Mouse (Mus musculus): ENCODE measurements at regions not wholly inside any gene's neighbourhood (a gene's known extent, or its start where the extent isn't known, plus 50 kb on each side); places are given as distances from the start of the nearest gene placed in this dataset.

DNA sequence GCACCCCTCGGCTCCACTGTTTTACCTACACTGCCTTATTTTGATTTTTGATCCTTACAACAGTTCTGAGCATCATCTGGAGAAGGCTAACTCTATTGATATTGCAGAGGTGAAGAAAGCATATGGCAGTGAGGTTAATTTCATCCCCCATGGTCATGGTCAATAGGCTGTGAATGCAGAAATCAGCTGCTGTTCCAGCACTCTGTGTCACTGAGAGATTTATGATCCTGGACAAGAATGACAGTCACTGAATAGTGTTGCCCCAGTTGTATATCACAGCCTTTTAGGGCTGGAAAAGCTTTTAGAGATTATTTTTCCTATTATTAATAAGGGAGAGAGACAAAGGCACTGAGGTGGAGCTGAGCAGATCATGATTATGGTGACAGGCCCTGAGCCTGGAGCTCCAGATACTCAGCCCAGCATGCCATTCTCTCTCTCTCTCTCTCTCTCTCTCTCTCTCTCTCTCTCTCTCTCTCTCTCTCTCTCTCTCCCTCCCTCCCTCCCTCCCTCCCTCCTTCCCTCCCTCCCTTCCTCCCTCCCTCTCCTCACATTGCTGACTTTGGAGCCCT is 128.5 kb upstream of the Arhgap20 start:
- TF ChIP-seq POLR2A (IDR thresholded peaks at IDR 0.05; ENCODE audit: borderline replicate concordance, extremely low read depth, insufficient read depth, insufficient read length, poor library complexity, severe bottlenecking) (no peak), CTCF (IDR thresholded peaks at IDR 0.05; ENCODE audit: borderline replicate concordance, extremely low read depth, insufficient read depth, insufficient read length) (no peak)
- peak; percentile 35 for DNase-seq (ENCODE audit: low read depth)

DNA sequence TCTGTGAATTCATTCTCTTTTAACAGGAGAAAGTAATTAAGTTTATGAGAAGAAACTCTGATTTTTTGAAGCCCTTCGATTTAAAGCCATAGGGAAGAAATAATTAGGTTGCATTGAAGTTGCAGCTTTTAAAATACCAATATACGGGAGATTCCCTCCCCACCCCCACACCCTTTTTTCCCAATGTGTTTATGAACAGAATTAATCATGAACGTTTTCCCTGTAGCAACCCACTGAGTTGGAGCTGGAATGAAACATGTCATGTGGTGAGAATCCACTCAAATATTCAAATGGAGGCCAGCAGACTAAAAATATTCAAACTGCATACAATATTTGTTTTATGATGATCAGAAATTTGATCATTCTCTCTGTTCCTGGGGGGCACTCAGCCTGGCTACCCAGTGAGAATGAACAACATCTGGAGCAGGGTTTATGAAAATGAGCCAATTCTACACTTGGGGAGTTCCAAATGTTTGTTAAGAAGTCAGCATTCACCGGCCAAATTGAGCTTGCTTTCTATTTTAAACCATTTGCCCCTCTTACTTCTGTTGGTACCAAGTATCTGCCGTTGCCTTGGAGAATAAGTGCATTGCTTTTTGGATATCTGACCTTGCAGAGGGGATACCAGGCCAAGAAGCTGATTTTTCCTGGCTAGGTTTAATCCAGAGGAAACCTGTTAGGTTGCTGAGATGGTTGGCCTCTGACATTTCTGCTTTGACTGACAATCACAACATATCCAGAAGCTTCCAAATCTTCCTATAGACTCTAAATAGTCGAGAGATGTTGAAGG is 127.8 kb upstream of the Arhgap20 start:
- TF ChIP-seq CTCF (IDR thresholded peaks at IDR 0.05; ENCODE audit: borderline replicate concordance, extremely low read depth, insufficient read depth, insufficient read length) (no peak), POLR2A (IDR thresholded peaks at IDR 0.05; ENCODE audit: borderline replicate concordance, extremely low read depth, insufficient read depth, insufficient read length, poor library complexity, severe bottlenecking) (no peak)
- peak; percentile 66 for DNase-seq (ENCODE audit: low read depth)

DNA sequence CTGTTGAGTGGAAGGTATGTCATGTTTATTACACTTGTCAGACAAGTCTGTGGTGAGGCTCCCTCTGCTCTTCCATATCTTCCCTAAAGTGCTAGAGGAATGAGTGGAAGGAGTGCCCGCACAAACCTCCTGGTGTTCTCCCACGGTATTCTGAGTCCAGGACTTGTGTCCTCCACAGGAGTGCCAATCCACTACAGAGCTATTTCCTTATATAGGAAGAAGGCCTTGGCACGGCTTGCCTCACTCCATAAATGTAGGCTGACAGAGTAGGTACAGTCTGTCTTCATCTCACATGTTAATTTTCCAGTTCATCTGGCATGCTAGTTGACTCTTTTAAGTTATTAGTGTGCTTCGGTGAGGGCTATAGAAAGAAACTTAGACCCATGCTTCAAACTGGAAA is 123.4 kb upstream of the Arhgap20 start:
- TF ChIP-seq CTCF (IDR thresholded peaks at IDR 0.05; ENCODE audit: borderline replicate concordance, extremely low read depth, insufficient read depth, insufficient read length): no peak
- TF ChIP-seq POLR2A (IDR thresholded peaks at IDR 0.05; ENCODE audit: borderline replicate concordance, extremely low read depth, insufficient read depth, insufficient read length, poor library complexity, severe bottlenecking): no peak
- no peak for DNase-seq (ENCODE audit: low read depth)

DNA sequence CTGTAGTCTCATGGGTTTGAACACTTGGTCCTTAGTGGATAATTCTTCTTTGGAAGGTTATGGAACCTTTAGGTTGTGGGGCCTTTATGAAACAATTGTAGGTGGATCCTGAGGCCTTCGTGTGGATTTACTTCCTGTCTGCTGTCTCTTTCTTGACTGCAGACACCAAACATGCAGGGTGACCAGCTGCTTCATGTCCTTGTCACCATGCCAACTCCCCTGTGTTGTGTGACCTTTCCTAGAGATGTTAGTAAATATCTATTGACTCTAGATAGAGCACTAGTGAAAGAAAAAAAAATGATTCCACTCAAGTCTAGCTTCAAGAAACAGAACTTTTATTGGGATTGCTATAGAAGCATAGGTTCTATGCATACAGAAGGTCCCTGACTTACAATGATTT is 119.7 kb upstream of the Arhgap20 start:
- no peak for TF ChIP-seq POLR2A (IDR thresholded peaks at IDR 0.05; ENCODE audit: borderline replicate concordance, extremely low read depth, insufficient read depth, insufficient read length, poor library complexity, severe bottlenecking)
- TF ChIP-seq CTCF (IDR thresholded peaks at IDR 0.05; ENCODE audit: borderline replicate concordance, extremely low read depth, insufficient read depth, insufficient read length): no peak
- DNase-seq (ENCODE audit: low read depth): no peak

DNA sequence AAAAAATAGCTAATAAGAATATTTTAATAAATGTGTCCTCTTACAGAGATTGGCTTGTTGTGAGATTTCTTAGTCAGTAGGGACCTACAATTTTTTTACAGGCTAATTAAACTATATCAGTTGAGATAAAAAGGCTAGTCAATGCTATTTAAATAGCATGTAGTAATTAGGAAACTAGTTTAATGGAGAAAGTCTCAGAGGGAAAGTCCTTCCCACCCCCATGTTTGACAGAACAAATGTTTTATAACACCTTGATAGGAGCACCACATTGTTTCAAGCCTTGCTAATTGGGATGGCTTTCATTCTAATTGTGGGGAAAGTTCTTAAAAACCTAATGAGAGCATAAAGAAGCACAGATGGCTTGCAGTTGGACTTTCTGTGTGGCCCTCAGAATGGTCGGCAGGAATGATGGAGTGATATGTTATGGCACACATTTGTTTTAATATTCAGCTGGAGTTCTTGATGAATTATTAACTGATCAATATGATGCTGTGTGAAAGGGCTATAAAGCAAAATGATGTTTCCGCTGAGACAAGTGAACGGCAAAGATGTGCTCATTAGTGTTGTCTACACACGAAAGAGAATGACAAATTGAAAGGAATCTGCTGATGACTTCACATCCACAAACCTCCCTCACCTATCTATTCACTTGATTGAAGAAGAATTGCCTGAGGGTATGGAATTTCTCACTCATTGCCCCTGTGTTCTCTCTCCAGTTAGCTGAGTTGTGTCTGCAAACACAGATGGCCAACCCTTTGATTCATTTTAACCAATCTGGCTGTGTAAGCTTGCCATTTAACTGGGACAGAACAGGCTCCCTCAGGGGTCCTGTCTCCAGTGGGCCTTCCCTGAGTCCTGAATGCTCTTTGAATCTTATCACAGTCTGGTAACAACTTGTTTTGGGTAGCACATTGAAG is 111.5 kb upstream of the Arhgap20 start:
- no peak for TF ChIP-seq POLR2A (IDR thresholded peaks at IDR 0.05; ENCODE audit: borderline replicate concordance, extremely low read depth, insufficient read depth, insufficient read length, poor library complexity, severe bottlenecking)
- no peak for TF ChIP-seq CTCF (IDR thresholded peaks at IDR 0.05; ENCODE audit: borderline replicate concordance, extremely low read depth, insufficient read depth, insufficient read length)
- peak; percentile 82 for DNase-seq (ENCODE audit: low read depth)

DNA sequence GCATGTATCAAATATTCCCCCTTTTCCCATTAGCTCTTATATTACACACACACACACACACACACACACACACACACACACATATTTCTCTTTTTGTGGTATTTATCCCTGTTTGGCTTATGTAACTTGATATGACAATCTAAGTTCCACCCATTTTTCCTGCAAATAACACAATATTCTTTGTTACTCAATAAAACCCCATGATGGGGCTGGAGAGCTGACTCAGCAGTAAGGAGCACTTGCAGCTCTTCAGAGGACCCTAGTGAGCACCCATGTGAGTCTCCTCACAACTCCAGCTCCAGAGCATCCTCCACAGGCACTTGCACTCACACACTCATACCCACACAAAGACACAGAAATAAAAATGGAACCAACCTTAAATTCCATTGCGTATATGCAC is 110.5 kb upstream of the Arhgap20 start:
- no peak for DNase-seq (ENCODE audit: low read depth)
- no peak for TF ChIP-seq POLR2A (IDR thresholded peaks at IDR 0.05; ENCODE audit: borderline replicate concordance, extremely low read depth, insufficient read depth, insufficient read length, poor library complexity, severe bottlenecking)
- TF ChIP-seq CTCF (IDR thresholded peaks at IDR 0.05; ENCODE audit: borderline replicate concordance, extremely low read depth, insufficient read depth, insufficient read length): no peak

DNA sequence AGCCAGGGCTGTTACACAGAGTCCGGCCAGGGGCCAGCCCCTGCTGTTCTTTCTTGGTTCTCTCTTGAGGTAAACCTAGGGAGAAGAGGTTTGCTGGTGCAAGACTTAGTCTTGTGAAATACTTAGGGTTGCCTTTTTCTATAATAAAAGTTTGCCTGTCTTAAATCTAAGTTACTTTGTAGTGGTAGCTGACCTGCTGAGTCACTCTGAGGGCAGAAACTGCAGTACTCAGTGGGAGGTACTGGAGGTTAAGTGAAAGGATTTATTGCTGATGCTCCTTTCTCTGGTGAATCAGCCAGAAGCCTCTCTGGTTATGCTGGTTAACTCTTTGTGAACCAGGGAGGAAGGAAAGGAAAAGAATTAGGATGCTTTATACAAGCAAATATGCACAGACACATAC is 107.3 kb upstream of the Arhgap20 start:
- TF ChIP-seq CTCF (IDR thresholded peaks at IDR 0.05; ENCODE audit: borderline replicate concordance, extremely low read depth, insufficient read depth, insufficient read length) (no peak), POLR2A (IDR thresholded peaks at IDR 0.05; ENCODE audit: borderline replicate concordance, extremely low read depth, insufficient read depth, insufficient read length, poor library complexity, severe bottlenecking) (no peak)
- no peak for DNase-seq (ENCODE audit: low read depth)

DNA sequence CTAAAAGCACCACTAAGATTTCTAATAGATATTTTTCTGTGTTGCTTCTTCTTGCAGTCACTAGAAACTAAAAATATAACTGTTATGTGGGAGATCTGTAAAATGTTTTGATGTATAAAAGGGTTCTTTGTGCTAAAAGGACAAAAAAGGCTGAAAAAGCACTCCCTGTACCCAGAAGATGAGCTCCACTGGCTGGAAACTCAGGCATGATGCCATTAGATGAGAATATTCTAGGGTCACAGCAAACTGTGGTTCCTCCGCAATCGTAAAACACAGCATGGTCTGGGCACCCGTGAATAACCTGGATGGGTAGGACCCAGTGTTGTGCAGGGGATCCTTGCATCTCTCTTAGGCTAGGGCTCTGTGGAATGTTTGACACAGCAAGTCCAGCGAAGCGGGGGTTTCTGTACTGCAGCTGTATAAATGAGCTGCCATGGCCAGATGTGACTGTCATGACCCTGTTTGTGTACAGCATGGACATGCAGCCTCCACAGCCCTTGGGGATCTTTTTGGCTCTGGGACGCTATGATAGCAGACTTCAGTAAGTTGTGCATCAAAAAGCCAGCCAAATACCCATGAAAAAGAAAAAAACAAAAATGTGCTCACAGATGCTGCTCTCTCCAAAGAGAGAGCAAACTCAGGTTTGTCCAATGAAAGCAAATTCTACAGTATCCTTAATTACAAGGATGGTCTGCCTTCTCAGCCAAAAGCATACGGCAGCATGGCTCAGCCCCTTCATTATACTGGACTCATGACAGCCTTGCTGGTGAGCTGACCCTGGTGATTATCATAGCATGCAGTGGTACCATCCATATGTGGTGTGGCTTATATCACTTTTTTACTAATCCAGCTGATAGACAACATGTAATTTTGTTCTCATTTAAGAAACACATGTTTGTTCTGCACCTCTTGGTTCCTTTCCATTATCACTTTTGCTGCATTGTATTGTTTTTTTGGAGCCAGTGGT is 103.9 kb upstream of the Arhgap20 start:
- TF ChIP-seq POLR2A (IDR thresholded peaks at IDR 0.05; ENCODE audit: borderline replicate concordance, extremely low read depth, insufficient read depth, insufficient read length, poor library complexity, severe bottlenecking) (no peak), CTCF (IDR thresholded peaks at IDR 0.05; ENCODE audit: borderline replicate concordance, extremely low read depth, insufficient read depth, insufficient read length) (no peak)

DNA sequence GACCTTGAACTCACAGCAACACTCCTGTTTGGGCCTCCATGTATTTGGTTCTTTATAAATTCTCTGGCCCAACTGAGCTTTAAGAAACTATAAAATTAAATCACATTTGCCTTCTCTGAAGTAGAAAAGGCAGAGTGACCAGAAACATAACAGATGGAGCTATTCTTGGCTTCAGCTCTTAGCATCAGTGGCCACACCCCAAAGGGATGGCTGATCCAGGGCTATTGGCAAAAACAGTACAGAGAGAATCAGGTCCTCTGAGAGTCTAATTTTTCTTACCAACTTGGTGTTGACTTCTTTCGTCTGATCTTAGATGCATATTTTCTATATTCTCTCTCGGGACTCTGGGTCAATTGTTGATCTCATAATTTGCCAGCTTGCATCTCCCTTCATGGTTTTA is 103.2 kb upstream of the Arhgap20 start:
- TF ChIP-seq POLR2A (IDR thresholded peaks at IDR 0.05; ENCODE audit: borderline replicate concordance, extremely low read depth, insufficient read depth, insufficient read length, poor library complexity, severe bottlenecking) (no peak), CTCF (IDR thresholded peaks at IDR 0.05; ENCODE audit: borderline replicate concordance, extremely low read depth, insufficient read depth, insufficient read length) (no peak)
- DNase-seq (ENCODE audit: low read depth): no peak

More for the DNA sequence above, 103.9 kb upstream of the Arhgap20 start:
- peak; percentile 22 for DNase-seq (ENCODE audit: low read depth)

DNA sequence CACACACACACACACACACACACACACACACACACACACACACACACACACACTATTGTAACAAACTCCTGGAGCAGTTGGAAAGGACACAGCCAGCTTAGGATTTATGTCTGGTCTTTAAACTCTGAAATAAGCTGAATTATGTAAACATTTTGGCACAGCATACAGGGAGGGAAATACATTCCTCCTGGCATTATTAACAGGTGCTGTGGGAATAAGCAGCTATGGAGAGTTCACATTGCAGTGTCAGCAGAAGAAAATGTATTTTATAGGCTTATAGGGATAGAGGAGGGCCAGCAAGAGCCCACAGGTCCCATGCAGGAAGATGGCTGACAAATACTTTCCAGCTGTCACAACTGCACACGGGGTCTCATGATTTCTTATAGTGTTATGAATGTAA is 100.8 kb upstream of the Arhgap20 start:
- TF ChIP-seq POLR2A (IDR thresholded peaks at IDR 0.05; ENCODE audit: borderline replicate concordance, extremely low read depth, insufficient read depth, insufficient read length, poor library complexity, severe bottlenecking): no peak
- no peak for TF ChIP-seq CTCF (IDR thresholded peaks at IDR 0.05; ENCODE audit: borderline replicate concordance, extremely low read depth, insufficient read depth, insufficient read length)

More for the DNA sequence above, 100.8 kb upstream of the Arhgap20 start:
- peak; percentile 12 for DNase-seq (ENCODE audit: low read depth)

Data from brain, embryonic 14.5 days (tissue).